Mouse (Mus musculus): ENCODE data around the gene Mkln1.

DNA sequence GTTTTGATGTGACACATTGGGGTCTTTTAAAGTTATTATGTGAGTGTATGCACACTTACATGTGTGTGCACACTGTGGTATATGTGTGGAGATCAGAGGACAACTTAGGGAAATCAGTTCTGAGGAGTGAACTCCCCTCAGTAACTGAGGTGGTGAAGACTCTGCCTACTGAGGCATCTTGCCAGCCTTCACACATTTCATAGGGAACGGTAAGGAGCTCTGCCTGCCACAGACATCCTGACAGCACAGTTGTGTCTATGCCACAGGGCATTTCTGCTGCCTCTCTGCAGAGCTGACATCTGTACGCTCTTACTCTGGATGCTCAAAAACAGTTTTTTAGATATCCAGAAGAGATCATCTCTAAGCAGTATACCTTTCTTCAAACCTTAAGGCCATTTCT lies 97.7 kb downstream of the Mkln1 start:
- no peak for TF ChIP-seq POLR2A (IDR thresholded peaks at IDR 0.05; ENCODE audit: insufficient read depth, low read length)
- TF ChIP-seq CTCF (IDR thresholded peaks at IDR 0.05; ENCODE audit: low read depth, low read length): no peak
